Mouse (Mus musculus) small intestine, adult 2 months (tissue): ENCODE measurements at regions not wholly inside any gene's neighbourhood (a gene's known extent, or its start where the extent isn't known, plus 50 kb on each side); places are given as distances from the start of the nearest gene placed in this dataset.

Experiments used
- CTCF ChIP-seq: fragments of 200-500 bp; IDR thresholded peaks from 2 replicates; pipeline ENCODE4 v1.5.1; 2012; ENCODE audit warnings: low read depth, mild to moderate bottlenecking, control low read depth, inconsistent platforms, low read length, moderate library complexity, mixed read lengths; ENCODE audit not compliant: insufficient replicate concordance, insufficient read length; ENCODE audit errors: extremely low read depth
- POLR2A ChIP-seq: fragments of 200-500 bp; IDR thresholded peaks from 2 replicates; pipeline ENCODE4 v1.6.1; 2012; ENCODE audit warnings: low read depth, mild to moderate bottlenecking, control low read depth, inconsistent platforms, low read length, moderate library complexity

DNA sequence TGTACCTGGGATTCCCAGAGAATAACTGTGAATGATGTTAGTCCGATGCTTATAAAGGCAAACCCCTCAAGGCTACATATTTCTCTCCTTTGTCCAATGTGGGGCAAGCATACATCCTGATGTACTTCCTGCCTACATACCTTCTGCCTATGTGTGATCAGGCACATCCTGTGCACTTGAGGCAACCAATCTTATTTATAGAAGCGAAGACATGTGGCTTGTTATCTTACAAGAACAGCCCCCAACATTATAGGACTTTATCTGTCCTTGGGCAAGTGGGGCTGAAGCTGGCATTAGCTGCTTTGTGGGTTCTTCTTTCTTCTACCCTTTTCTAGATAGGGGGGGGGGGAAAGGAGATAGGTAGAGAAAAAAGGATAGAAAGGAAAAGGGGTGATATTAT lies 91.7 kb downstream of the 4930564D02Rik start:
- TF ChIP-seq POLR2A (no peak), CTCF (no peak)
